15 mouse cellular contexts compared by ENCODE assay signal in genomic region chr19:10345696-10346095, GRCm38 (mm10). TPM values are rescaled to one million over a fixed set of nuclear protein-coding genes. Genes with fewer than 3 reads are reported as not detected.
A peak's percentile ranks its signal among the peaks of the same experiment; 100 is the strongest.
DNase-seq lines count a peak whose midpoint lies in the region; ATAC-seq and TF ChIP-seq lines count a peak whose summit lies in the region.
"Had no signal": no experiment of that assay in that cellular context is flagged by ENCODE, and none has a peak within 500 bp of the region (broad histone marks: within the 10 kb centered on the region; RNA-seq: fewer than 3 reads in every experiment).

No protein-coding gene starts in this region.

- no peak overlapping the region for H3K9ac ChIP-seq in intestine, embryonic 14.5 days (ENCODE audit: low read length)
- no peak overlapping the region for H3K9ac ChIP-seq in intestine, postnatal 0 days (ENCODE audit: low read depth, low read length)
- H3K9ac ChIP-seq in lung, postnatal 0 days (replicated peaks; ENCODE audit: low read depth): no peak overlapping the region
- H3K9ac ChIP-seq: forebrain, embryonic 15.5 days; liver, embryonic 14.5 days had no signal

- TF ChIP-seq CTCF in intestine, postnatal 0 days (IDR thresholded peaks at IDR 0.05; ENCODE audit: low read depth): no peak
- no peak for TF ChIP-seq CTCF in lung, postnatal 0 days (IDR thresholded peaks at IDR 0.05)

- TF ChIP-seq EP300 in lung, postnatal 0 days (IDR thresholded peaks at IDR 0.05): no peak

- 40% methylated on average over 12 of the region's 12 CpGs for whole genome bisulfite sequencing in intestine, embryonic 14.5 days
- WGBS in intestine, postnatal 0 days: 31% methylated on average over 12 of the region's 12 CpGs
- WGBS in lung, postnatal 0 days: 34% methylated on average over 12 of the region's 12 CpGs

- no peak for DNase-seq in intestine, embryonic 14.5 days (ENCODE audit: low spot score)
- no peak for DNase-seq in lung, postnatal 0 days (ENCODE audit: low spot score)
- DNase-seq in lung, postnatal 25 days (ENCODE audit: low spot score): no peak
- DNase-seq in A20 (ENCODE audit: low read depth, low spot score) (peak; percentile 39), R1 (ENCODE audit: low read depth, low spot score) (peak; percentile 50)
- DNase-seq in frontal cortex, postnatal 14 days (ENCODE audit: low spot score in 2 of 2): no peak
- DNase-seq: cerebellum, adult 11-12 months; gastrocnemius, postnatal 14 days; kidney, adult 11 months; layer of hippocampus, adult 9-11 months; right cerebral cortex, postnatal 14 days had no signal

- H3K4me3 ChIP-seq in intestine, embryonic 14.5 days (ENCODE audit: low read depth, low read length): no peak overlapping the region
- no peak overlapping the region for H3K4me3 ChIP-seq in intestine, postnatal 0 days (ENCODE audit: low read depth, low read length)
- no peak overlapping the region for H3K4me3 ChIP-seq in lung, postnatal 0 days (ENCODE audit: low read depth, low read length)
- H3K4me3 ChIP-seq: forebrain, embryonic 15.5 days; heart, embryonic 10.5 days had no signal

- H3K4me1 ChIP-seq in intestine, embryonic 14.5 days (replicated peaks; ENCODE audit: control insufficient read depth, insufficient read depth, low read length): no peaks in the 10 kb centered on the region
- no peaks in the 10 kb centered on the region for H3K4me1 ChIP-seq in intestine, postnatal 0 days (replicated peaks; ENCODE audit: control insufficient read depth, insufficient read depth, low read length)
- H3K4me1 ChIP-seq in lung, postnatal 0 days (ENCODE audit: insufficient read depth, low read depth, low read length): no peaks in the 10 kb centered on the region

- no peaks in the 10 kb centered on the region for H3K36me3 ChIP-seq in intestine, embryonic 14.5 days (ENCODE audit: control insufficient read depth, insufficient read depth, low read length)
- H3K36me3 ChIP-seq in intestine, postnatal 0 days (ENCODE audit: control insufficient read depth, insufficient read depth): no peaks in the 10 kb centered on the region
- H3K36me3 ChIP-seq in lung, postnatal 0 days (ENCODE audit: insufficient read depth, low read length): no peaks in the 10 kb centered on the region
- H3K36me3 ChIP-seq: forebrain, embryonic 15.5 days; heart, embryonic 10.5 days had no signal

- no peak overlapping the region for H3K4me2 ChIP-seq in intestine, embryonic 14.5 days (ENCODE audit: low read length)
- no peak overlapping the region; the same call in 1 of the 2 replicates for H3K4me2 ChIP-seq in intestine, postnatal 0 days (replicated peaks; ENCODE audit: low read depth)
- no peak overlapping the region for H3K4me2 ChIP-seq in lung, postnatal 0 days (replicated peaks; ENCODE audit: low read depth, low read length)
- H3K4me2 ChIP-seq: forebrain, embryonic 15.5 days had no signal

- H3K9me3 ChIP-seq in intestine, embryonic 14.5 days (ENCODE audit: control insufficient read depth, low read length): 0 out of 2 replicates have a peak, but pooled peaks cover 2% of the 10 kb centered on the region
- H3K9me3 ChIP-seq in intestine, postnatal 0 days (ENCODE audit: control insufficient read depth): no peaks in the 10 kb centered on the region
- no peaks in the 10 kb centered on the region for H3K9me3 ChIP-seq in lung, postnatal 0 days (ENCODE audit: low read length)
- H3K9me3 ChIP-seq: forebrain, embryonic 15.5 days; heart, embryonic 10.5 days had no signal

- no peaks in the 10 kb centered on the region for H3K27me3 ChIP-seq in intestine, embryonic 14.5 days (replicated peaks; ENCODE audit: control insufficient read depth, insufficient read depth, low read length)
- H3K27me3 ChIP-seq in intestine, postnatal 0 days (replicated peaks; ENCODE audit: control insufficient read depth, insufficient read depth, low read length): no peaks in the 10 kb centered on the region
- H3K27me3 ChIP-seq in lung, postnatal 0 days (replicated peaks; ENCODE audit: insufficient read depth, low read length): 0 out of 2 replicates have a peak, but pooled peaks cover 3% of the 10 kb centered on the region
- H3K27me3 ChIP-seq: forebrain, embryonic 15.5 days had no signal

- H3K27ac ChIP-seq in intestine, embryonic 14.5 days (ENCODE audit: low read depth): no peak overlapping the region
- no peak overlapping the region for H3K27ac ChIP-seq in intestine, postnatal 0 days (ENCODE audit: low read depth, low read length)
- H3K27ac ChIP-seq in lung, postnatal 0 days (ENCODE audit: low read length): no peak overlapping the region
- H3K27ac ChIP-seq: forebrain, embryonic 15.5 days; heart, embryonic 10.5 days; liver, embryonic 14.5 days had no signal

- 0 out of 2 replicates have a peak, but pooled peaks have one; percentile 15 for ATAC-seq in intestine, embryonic 14.5 days (replicated peaks; ENCODE audit: low FRiP score, low TSS enrichment, low read depth)
- ATAC-seq in intestine, postnatal 0 days: no peak
- peak; percentile 25; the same call in 1 of the 2 replicates for ATAC-seq in lung, postnatal 0 days
- ATAC-seq: forebrain, embryonic 15.5 days had no signal

RNA-seq across cellular contexts. Expression of gene Dagla, which starts 41.0 kb away (rescaled TPM):
- polyA plus RNA-seq in intestine, embryonic 14.5 days (2014; fragmentation: Nextera tagmentation; extraction: Ambion mirVana): 4.2 and 4.7 TPM in 2 replicates
- 1.3 TPM in 2 replicates for polyA plus RNA-seq in intestine, postnatal 0 days (2015; fragmentation: Nextera tagmentation; extraction: Ambion mirVana)
- polyA plus RNA-seq in lung, postnatal 0 days (2015; fragmentation: Nextera tagmentation; extraction: Ambion mirVana): 1.2 and 1.4 TPM in 2 replicates

RNA-seq across cellular contexts. Expression of gene Syt7, which starts 43.2 kb away (rescaled TPM):
- polyA plus RNA-seq in intestine, embryonic 14.5 days (2014; fragmentation: Nextera tagmentation; extraction: Ambion mirVana): 1.5 TPM in 2 replicates
- 1.9 TPM in 2 replicates for polyA plus RNA-seq in intestine, postnatal 0 days (2015; fragmentation: Nextera tagmentation; extraction: Ambion mirVana)
- polyA plus RNA-seq in lung, postnatal 0 days (2015; fragmentation: Nextera tagmentation; extraction: Ambion mirVana): 1.4 and 3.0 TPM in 2 replicates

Comparison
In these comparisons a context has a peak if more than half of its experiments do, and no peak if none do; other contexts are left out.
1. DNase-seq: peak in A20 (single experiment) and R1 (single experiment); none in intestine, embryonic 14.5 days (single experiment), lung, postnatal 0 days (single experiment), lung, postnatal 25 days (single experiment) and frontal cortex, postnatal 14 days (0 of 2).